Mouse (Mus musculus): ENCODE measurements at regions not wholly inside any gene's neighbourhood (a gene's known extent, or its start where the extent isn't known, plus 50 kb on each side); places are given as distances from the start of the nearest gene placed in this dataset.

DNA sequence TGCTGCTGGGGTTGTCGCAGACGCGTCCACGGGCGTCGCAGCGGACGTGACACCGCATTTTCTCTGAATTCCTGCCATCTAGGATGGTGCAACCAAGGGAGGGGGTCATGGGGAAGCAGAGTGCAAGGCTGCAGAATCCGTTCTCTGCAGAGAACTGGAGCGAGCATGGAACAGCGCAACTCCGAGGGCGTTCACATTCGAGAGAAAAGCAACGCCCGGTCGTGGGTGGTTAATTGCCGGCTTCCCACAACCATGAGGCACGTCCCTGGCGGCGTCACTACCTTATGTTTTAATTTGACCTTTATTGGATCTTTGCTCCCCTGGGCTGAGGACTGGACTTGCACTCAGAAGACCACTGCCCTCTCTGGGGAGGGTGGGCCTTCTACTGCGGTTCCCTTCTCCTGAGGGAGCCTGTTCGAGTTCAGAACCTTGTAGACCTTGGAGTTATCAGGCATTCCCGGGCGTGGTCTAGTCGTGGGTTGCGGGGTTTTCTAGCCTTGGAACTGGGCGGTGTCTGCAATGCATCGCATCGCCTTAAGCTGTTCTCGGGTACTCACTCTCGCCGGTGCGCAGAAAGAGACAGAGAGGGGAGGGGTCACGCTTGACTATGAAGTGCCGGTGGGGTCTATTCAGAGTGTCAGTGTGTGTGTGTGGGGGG, 175.6 kb upstream of the Topaz1 start:
- TF ChIP-seq CTCF (IDR thresholded peaks at IDR 0.05; ENCODE audit: low read depth, low read length) (no peak), POLR2A (IDR thresholded peaks at IDR 0.05; ENCODE audit: extremely low read depth, insufficient read depth, low read length) (no peak)

Data from liver, adult 2 months (tissue).